Mouse (Mus musculus): Measurements from ENCODE around the gene Hint2.

Hint2 gene

DNA sequence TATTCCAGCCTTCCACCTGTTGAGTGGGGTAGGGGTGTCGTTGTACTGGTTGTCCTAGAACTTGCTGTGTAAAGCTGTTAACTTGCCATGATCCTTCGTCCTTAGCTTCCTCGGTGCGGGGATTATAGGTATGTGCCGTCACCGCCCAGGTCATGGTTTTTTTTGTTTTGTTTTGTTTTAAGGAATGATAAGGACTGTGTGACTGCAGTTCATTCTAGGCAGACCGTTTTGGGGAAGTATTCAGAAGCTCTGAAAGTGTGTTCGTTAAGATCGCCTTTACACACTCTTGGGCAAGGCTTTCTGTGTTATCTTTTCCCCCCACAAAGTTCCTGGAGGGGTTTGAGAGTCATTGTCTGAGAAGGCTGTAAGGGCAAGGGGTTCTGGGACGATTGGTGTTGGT lies 43.7 kb downstream of the Hint2 start:
- in situ Hi-C loops (cut with MboI, MseI), result no loop called here

DNA sequence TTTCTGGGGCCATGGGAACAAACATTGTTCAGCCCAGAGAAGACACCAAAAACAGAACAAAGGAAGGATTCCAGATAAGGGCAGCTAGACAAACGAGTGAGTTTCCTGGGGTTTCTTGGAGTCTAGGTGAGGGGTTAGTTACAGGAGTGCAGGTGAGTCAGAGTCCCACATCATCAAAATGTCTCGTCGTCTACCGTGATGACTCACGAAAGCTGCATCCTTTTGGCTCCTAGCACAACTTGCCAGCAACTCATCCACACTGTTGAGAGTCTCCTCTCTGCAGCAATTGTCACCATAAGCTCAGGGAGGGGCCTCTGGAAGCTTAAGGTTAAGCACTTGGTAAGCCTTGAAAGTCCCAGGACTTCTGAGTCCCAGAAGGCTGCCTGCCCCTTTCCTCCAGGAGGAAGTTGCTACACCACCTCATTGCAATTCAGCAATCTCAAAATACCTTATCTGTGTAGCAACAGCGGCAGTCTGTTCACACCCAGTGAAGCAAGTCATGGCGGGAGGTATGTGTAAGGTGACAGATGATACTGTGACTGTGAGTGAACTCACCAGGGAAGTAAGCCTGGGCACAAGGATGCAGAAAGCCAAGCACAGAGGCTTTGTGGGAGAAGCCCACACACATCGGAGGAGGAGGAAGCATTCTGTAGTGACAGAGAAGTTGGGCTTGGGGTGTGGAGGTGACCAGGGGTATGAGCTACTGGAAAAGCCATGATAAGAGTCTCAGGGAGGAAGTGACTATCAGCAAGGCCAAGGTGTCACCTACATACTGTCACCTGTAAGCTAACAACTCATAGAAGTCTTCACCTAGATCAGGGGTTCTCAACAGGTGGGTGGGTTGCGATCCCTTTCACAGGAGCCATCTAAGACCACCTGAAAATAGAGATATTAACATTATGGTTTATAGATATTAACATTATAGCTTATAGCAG lies 51.2 kb downstream of the Hint2 start:
- in situ Hi-C loops (cut with MboI, MseI), result no loop called here

Measured in regulatory T cell (primary cell).